Mouse (Mus musculus) c-Kit-positive CD71-positive TER-119-positive erythroid progenitor cells, embryonic 14.5 days (primary cell): ENCODE results near the gene Tdgf1.

Experiments used
- DNase-seq: peaks from one replicate; pipeline ENCODE4 v3.0.0-alpha.2; 2013; ENCODE audit warnings: low spot score

Tdgf1 gene

DNA sequence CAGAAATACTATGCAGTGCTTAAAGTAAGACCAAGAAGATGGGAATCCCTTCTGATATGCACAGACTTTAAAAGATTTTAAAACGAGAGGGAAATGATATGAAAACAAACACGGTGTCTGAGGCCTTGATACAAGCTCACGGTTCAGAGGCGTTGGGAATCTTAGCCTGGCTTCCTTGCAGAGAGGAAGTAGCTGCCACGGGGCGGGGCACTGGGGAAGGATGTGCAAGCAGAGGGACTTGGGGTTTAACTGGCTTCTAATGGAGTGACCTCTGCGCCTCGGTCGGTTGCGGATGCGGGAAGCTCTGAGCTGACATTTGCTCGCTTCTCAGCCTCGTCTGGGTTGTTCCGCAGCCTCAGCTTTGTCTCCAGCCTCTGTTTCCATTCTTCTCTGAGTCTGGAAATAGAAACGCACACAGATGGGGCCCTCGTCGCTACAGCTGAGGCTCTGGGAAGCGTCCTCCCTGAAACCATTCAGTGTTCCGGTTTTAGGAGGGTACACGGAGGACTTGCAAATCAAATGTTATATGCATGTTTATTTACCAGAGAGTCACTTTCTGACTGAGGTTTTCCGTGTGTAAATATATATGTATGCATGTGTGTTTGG lies 31.2 kb downstream of the Tdgf1 start:
- no peak for DNase-seq

GRCm38 (mm10) chr9:110909371-110909967 lies 36.5 kb downstream of the Tdgf1 start:
- DNase-seq, result no peak

- no peak for DNase-seq
Observed at GRCm38 (mm10) chr9:110908631-110909016, 37.3 kb downstream of the Tdgf1 start.

GRCm38 (mm10) chr9:110907838-110908630 lies 37.9 kb downstream of the Tdgf1 start:
- DNase-seq, result no peak

GRCm38 (mm10) chr9:110907201-110907837 lies 38.6 kb downstream of the Tdgf1 start:
- DNase-seq, result no peak

GRCm38 (mm10) chr9:110902271-110902670 lies 43.7 kb downstream of the Tdgf1 start:
- DNase-seq, result no peak

- no peak for DNase-seq
Observed at GRCm38 (mm10) chr9:110901204-110901603, 44.8 kb downstream of the Tdgf1 start.

DNA sequence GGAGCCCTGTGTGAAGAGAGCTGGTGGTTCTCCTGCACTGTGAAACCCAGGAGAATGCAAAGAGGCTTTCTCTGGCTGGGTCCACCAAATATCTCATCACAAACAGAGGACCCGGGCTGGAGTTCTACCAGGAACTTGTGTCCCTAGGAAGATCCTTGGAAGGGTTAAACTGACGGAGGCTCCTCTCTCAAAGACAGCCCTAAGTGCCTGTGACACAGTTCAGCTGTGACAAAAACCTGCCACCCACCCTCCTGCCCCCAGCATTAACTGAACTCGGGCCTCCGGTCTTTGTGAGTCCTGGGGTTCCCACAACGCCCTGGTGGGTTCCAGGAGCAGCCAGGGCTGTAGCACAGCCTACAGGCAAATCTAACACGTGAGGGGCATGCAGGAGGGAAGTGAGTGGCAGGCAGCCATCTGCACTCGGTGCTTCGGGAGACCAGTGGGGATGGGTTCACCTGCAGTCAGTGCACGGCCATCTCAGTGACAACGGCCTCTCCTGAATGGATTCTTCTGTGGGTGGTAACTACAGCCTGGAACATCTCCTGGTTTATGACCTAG lies 46.4 kb downstream of the Tdgf1 start:
- no peak for DNase-seq

DNA sequence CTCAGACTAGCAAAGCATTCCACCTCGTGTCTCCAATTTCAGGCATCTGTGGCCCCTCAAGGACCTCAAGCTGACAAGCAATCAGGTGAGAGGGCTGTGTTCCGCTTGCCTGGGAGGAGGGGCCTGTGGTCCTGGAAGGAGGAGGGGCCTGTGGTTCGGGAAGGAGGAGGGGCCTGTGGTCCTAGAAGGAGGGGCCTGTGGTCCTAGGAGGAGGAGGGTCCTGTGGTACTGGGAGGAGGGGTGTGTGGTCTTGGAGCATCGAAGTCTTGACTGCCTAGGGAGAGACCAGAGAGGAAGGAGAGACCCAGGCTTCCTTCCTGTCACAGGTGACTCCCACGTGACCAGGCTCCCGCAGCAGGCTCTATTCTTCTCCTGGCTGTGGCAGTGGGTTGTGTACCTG lies 49.4 kb downstream of the Tdgf1 start:
- no peak for DNase-seq

DNA sequence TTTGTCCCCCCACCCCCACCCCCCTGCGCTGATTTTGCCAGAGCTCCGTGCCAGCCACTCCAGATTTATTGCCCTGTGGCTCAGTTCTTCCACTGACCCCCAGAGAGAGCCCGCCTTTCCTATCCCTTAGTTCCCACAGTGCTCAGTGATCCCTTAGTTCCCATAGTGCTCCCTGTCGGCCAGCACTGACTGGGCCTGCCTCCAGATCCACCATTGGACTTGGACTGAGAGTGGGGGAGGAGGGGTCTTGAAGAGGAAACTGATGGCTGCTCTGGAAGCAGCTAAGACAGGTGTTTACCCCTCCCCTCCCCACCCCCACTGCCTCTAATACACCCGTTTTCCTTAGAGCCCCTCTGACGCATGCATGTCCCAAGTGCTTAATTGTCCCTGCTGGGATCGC lies 50.0 kb downstream of the Tdgf1 start:
- DNase-seq, result no peak

DNA sequence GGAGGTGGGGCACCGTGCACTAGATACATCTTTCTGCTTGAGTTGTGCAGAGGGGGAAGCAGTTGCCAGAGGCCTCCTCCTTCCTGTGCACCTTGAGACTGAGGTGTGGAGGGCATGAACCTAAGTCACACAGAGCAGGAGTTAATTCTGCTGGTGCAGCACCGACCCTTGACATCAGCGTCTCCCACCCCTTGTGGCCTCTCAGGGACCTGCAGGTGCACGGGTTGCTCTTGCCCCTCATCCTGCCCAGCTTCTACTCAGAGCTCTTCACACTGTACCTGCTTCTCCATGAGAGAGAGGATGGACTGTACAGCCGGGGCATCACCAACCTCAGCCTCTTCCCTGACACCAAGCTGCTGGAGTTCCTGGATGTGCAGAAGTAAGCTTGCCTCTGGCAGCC lies 50.5 kb downstream of the Tdgf1 start:
- no peak for DNase-seq

DNA sequence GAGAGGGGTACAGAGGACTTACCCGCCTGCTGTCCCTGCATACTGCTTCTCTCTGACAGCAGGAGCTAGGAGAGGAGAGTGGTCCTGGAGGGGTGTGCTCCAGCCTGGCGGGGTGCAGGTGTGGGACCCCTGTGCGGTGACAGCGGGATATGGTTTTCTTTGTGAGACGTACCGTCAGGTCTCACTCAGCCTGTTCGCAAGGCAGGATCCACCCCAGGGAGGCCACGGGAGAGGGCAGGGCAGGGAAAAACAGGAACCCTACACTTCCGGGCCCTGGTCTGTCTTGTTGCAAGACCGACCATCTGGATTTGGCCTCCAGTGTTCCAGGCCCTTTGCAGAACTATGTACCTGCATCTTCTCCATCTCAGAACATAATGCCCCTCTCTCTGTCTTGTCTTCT lies 52.5 kb downstream of the Tdgf1 start:
- DNase-seq, result no peak

DNA sequence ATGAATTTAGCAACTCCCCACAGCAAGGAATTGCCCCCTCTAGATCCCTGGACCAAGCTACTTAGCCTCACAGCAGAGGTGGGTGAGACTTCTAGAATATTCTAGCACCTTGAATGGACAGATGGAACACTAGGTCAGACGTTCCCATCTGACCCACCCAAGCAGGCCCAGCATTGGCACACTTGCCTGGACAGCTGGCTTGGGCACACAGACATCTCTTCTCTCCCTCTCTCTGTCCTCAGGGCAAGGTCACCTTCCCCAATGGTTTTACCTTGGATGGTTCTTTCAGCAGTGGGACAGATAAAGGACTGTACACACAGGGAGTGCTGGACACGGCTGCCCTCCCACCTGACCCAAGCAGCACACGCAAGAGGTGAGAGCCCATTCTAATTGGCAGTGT lies 53.4 kb downstream of the Tdgf1 start:
- no peak for DNase-seq

DNA sequence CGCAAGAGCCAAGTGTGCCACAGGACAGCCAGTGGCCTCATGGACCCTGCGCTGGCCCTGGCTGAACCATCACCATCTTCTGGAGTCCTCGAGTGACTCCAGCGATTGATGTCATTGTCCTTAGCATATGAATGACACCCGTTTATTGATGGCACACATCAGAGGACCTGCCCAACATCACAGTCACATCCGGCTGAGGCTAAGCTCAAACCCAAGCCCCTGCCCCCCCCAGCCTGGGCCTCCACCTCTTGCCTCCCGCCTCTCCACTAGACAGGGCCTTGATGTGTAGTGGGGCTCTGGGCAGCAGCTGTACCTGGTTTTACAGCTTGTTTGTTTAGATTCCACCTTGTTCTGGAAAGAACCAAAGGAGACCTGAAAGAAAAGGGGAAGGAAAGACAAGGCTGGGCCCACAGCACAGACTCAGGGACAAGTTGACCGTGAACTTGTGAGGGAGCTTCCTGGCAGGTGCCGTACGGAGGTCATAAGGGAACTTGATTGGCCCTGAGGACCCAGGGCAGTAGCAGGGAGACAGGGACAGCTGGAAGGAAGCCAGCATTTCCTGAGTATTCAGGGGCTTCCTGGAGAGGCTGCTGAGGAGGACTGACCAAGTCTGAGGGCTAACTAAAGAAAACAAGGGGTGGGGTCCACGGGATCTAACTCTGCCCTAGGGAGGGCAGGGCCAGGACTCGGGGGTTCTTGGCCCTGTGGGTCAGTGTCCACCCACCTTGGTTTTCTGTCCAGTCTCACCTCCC lies 54.7 kb downstream of the Tdgf1 start:
- no peak for DNase-seq

DNA sequence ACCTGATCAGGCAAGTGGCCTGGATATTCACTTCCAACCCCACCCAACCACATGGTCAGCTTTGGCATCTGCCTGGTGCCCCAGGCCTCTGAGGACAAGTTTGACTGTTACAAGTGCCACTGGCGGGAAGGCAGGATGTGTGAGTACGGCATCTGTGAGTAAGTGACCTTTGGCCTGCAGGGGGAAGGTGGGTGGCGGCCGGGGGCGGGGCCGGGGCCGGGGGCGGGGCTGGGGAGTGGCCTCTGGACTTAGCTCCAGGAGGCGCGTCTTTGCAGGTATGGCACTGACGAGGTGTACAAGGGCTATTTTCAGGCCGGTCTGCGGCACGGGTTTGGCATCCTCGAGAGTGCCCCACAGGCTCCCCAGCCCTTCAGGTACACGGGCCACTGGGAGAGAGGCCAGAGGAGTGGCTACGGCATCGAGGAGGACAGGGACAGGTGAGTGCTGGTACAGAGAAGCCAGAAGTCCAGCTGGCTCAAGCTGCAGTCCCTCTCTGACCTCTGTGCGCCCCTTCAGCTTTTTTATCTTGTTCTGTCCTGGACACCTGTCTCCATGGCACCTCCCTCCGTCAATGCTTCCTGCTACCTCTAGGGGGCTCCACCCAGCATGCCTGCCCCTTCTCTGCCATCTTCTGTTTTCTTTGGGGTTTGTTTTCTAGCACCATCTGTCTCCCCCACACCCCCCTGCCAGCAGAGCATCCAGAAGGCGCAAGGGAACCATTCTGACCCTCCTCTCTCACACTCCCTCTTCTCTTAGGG lies 55.8 kb downstream of the Tdgf1 start:
- no peak for DNase-seq
